Mouse (Mus musculus) cortical plate, adult 2 months (tissue): ENCODE measurements around the gene Dennd2c. TPM values are rescaled to one million over a fixed set of nuclear protein-coding genes. Genes with fewer than 3 reads are reported as not detected.

Experiments used
- H3K27ac ChIP-seq: fragments of 200-500 bp; 2 replicates; pipeline ENCODE4 v1.5.1; 2012; ENCODE audit warnings: low read length, control low read depth, inconsistent platforms; ENCODE audit not compliant: insufficient read depth
- H3K4me1 ChIP-seq: fragments of 200-500 bp; 2 replicates; pipeline ENCODE4 v1.6.1; 2011; ENCODE audit warnings: low read length; ENCODE audit not compliant: control insufficient read depth, insufficient read depth
- H3K4me3 ChIP-seq: fragments of 200-500 bp; 2 replicates; pipeline ENCODE4 v1.5.1; 2011; ENCODE audit warnings: mild to moderate bottlenecking, low read length, control low read depth; ENCODE audit not compliant: insufficient read depth
- CTCF ChIP-seq: fragments of 200-500 bp; IDR thresholded peaks from 2 replicates; pipeline ENCODE4 v1.5.1; 2011; ENCODE audit warnings: mild to moderate bottlenecking, control low read depth, low read length; ENCODE audit not compliant: insufficient read depth; ENCODE audit errors: extremely low read depth
- POLR2A ChIP-seq: fragments of 200-500 bp; IDR thresholded peaks from 2 replicates; pipeline ENCODE4 v1.6.1; 2011; ENCODE audit warnings: mild to moderate bottlenecking, low read length, control low read depth; ENCODE audit not compliant: insufficient read depth; ENCODE audit errors: extremely low read depth
- polyA plus RNA-seq: library from polyadenylated mRNA; depleted of rRNA; stranded (reverse); fragments of >200 nt; gene quantifications from 2 replicates; pipeline ENCODE4 v1.2.3, GENCODE M21; 2012

Gene Dennd2c
- polyA plus RNA-seq, 1 experiment = 0.33 TPM

DNA sequence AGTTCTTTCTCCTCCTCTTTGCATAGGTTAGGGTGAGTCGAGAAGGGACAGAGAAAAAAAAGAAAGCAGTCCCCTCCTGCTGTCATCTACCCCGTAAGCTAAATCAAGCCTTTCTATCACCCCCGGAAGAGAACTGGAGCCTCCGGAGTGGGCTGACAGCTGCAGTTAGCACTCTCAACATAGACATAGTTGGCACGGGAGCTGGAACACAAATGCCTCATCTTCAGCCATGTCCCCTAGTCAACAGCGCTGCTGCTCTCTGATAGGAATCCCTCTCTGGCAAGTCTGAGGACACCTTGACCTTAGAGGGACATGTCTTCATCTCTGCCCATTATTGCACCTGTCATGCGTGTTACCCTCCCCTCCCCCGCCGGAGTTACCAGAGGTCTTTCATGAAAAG is 23.1 kb upstream of the Dennd2c start:
- no peak for TF ChIP-seq CTCF
- no peak for TF ChIP-seq POLR2A
- Histone ChIP-seq H3K27ac (no peak overlapping the region), H3K4me1 (0 out of 2 replicates have a peak, but pooled peaks cover 3% of the 10 kb centered on the region), H3K4me3 (no peak overlapping the region)

GRCm38 (mm10) chr3:103081051-103081450 is 21.4 kb upstream of the Dennd2c start:
- no peak for TF ChIP-seq CTCF
- no peak for TF ChIP-seq POLR2A
- no peak overlapping the region for H3K27ac ChIP-seq
- 0 out of 2 replicates have a peak, but pooled peaks cover 3% of the 10 kb centered on the region for H3K4me1 ChIP-seq
- H3K4me3 ChIP-seq = no peak overlapping the region

GRCm38 (mm10) chr3:103081861-103082453 is 20.4 kb upstream of the Dennd2c start:
- TF ChIP-seq POLR2A (no peak), CTCF (no peak)
- Histone ChIP-seq H3K4me3 (no peak overlapping the region), H3K4me1 (0 out of 2 replicates have a peak, but pooled peaks cover 3% of the 10 kb centered on the region), H3K27ac (no peak overlapping the region)

DNA sequence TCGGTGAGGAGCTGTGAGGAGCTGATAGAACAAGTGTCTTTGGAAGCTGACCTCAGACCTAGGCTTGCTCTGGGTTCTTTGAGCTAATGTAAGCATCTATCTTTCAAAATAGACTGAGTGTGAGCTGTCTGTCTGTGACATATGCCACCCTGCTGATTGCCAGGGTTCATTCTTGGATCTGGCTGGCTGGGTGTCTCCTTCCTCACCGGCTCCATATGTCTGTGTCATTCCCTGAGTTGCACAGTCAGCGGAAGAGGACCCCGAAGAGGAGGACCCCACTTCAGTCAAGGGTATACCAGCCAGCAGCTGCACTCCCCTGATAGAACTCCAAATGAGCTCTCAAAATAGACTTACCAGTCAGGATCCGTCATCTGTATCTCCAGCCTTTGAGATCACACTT is 19.6 kb upstream of the Dennd2c start:
- no peak overlapping the region for H3K4me3 ChIP-seq
- H3K4me1 ChIP-seq = 0 out of 2 replicates have a peak, but pooled peaks cover 3% of the 10 kb centered on the region
- no peak for TF ChIP-seq CTCF
- no peak for TF ChIP-seq POLR2A
- no peak overlapping the region for H3K27ac ChIP-seq

- 0 out of 2 replicates have a peak, but pooled peaks cover 1% of the 10 kb centered on the region for H3K4me1 ChIP-seq
- H3K27ac ChIP-seq = no peak overlapping the region
- no peak for TF ChIP-seq POLR2A
- TF ChIP-seq CTCF = no peak
- no peak overlapping the region for H3K4me3 ChIP-seq
Measured at GRCm38 (mm10) chr3:103085986-103086385, 16.4 kb upstream of the Dennd2c start.

- no peak for TF ChIP-seq POLR2A
- no peak for TF ChIP-seq CTCF
- Histone ChIP-seq H3K4me3 (no peak overlapping the region), H3K4me1 (no peaks in the 10 kb centered on the region), H3K27ac (no peak overlapping the region)
Measured at GRCm38 (mm10) chr3:103091753-103092152, 10.7 kb upstream of the Dennd2c start.

- H3K27ac ChIP-seq = no peak overlapping the region
- no peaks in the 10 kb centered on the region for H3K4me1 ChIP-seq
- no peak for TF ChIP-seq CTCF
- no peak for TF ChIP-seq POLR2A
- no peak overlapping the region for H3K4me3 ChIP-seq
Measured at GRCm38 (mm10) chr3:103098662-103099061, 3.7 kb upstream of the Dennd2c start.

DNA sequence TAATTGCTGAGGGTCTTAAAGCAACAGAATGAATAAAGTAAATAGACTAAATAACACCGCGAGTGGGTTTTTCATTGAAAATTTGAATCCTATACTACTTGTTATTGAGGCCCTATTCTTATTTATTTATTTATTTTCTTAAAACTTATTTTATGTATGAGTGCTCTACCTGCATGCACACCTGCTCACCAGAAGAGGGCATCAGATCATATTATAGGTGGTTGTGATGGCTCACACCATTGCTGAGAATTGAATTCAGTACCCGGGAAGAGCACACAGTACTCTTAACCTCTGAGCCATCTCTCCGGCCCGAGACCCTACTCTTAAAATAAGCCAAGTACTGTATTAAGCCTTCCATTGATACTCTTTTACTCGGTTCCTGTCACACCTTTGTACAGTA is 2.7 kb upstream of the Dennd2c start:
- no peak overlapping the region for H3K27ac ChIP-seq
- no peak for TF ChIP-seq CTCF
- TF ChIP-seq POLR2A = no peak
- H3K4me1 ChIP-seq = no peaks in the 10 kb centered on the region
- no peak overlapping the region for H3K4me3 ChIP-seq

- TF ChIP-seq POLR2A (no peak), CTCF (no peak)
- H3K4me3 ChIP-seq = no peak overlapping the region
Measured at GRCm38 (mm10) chr3:103100735-103101134, 1.7 kb upstream of the Dennd2c start.

GRCm38 (mm10) chr3:103101194-103101593 is 1.2 kb upstream of the Dennd2c start:
- TF ChIP-seq POLR2A = no peak
- no peak for TF ChIP-seq CTCF
- H3K4me1 ChIP-seq = no peaks in the 10 kb centered on the region
- no peak overlapping the region for H3K4me3 ChIP-seq
- no peak overlapping the region for H3K27ac ChIP-seq

More at GRCm38 (mm10) chr3:103100735-103101134, 1.7 kb upstream of the Dennd2c start:
- no peaks in the 10 kb centered on the region for H3K4me1 ChIP-seq
- H3K27ac ChIP-seq = no peak overlapping the region

DNA sequence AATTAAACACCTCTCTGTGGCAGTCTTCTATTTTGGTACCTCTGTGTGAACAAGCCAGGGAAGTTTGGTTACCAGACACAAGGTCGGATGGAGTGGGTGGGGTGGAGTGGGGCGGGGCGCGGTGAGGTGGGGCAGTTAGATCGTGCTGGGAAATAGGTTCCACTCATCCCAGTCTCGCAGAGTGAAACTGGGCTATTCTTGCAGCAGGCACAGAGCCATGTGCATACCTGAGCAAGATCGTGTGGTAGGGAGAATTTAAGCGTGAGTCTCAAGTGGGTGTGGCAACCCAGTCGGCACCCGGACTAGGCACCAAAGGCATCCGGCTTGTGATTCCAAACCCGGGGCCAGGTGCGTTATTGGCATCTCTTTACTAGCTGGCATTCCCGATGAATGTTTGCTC is 495 bp upstream of the Dennd2c start:
- H3K4me3 ChIP-seq = peak overlapping the region; percentile 34
- no peaks in the 10 kb centered on the region for H3K4me1 ChIP-seq
- TF ChIP-seq POLR2A = no peak
- TF ChIP-seq CTCF = no peak
- no peak overlapping the region for H3K27ac ChIP-seq
